Mouse (Mus musculus) common myeloid progenitor, adult 5-6 weeks (primary cell): Measurements from ENCODE around the gene Tet3. TPM values are rescaled to one million over a fixed set of nuclear protein-coding genes. Genes with fewer than 3 reads are reported as not detected.

Experiments
- ATAC-seq: replicated peaks from 2 replicates; pipeline ENCODE4 v1.8.0; 2016; ENCODE audit warnings: low read depth, mild to moderate bottlenecking, moderate TSS enrichment, inconsistent platforms; ENCODE audit not compliant: poor library complexity, severe bottlenecking
- total RNA-seq: library from RNA; stranded (forward); fragments of 200-1000, 187-1606 nt; gene quantifications from 2 replicates; pipeline ENCODE4 v1.2.3, GENCODE M21; 2017

The Tet3 gene
- total RNA-seq, 1 experiment from 2014 or later, result 24.2 TPM

DNA sequence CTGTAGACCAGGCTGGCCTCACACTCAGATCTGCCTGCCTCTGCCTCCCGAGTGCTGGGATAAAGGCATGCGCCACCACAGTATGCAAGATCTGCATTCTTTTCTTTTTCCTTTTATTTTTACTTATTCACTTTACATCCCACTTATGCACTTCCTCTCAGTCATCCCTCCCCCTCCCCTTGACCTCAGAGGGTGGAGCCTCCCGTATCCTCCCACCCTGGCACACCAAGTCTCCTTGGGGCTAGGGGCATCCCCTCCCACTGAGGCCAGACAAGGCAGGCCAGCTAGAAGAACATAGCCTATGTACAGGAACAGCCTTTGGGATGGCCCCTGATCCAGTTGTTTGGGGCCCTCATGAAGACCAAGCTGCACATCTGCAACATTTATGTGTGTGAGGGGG lies 41.4 kb downstream of the Tet3 start:
- ATAC-seq, result peak; percentile 29; the same call in 1 of the 2 replicates

DNA sequence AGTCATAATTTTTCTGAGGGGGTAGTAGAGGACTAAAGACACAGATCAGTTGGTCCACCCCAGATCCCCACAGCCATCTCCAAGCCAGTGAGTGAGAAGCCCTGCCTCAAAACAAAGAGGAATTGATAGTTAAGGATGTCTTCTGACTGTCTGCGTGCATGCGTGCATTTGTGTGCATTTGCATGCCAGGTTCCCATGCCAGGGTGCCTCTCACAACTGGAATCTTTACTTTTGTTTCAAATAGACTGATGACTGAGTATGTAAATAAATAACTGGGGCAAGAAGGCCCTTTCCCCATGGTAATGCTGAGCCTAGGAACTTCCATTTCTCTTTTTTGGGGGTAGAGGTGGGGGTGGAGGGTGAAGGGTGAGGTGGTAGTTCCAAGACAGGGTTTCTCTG lies 41.8 kb downstream of the Tet3 start:
- ATAC-seq, result no peak

DNA sequence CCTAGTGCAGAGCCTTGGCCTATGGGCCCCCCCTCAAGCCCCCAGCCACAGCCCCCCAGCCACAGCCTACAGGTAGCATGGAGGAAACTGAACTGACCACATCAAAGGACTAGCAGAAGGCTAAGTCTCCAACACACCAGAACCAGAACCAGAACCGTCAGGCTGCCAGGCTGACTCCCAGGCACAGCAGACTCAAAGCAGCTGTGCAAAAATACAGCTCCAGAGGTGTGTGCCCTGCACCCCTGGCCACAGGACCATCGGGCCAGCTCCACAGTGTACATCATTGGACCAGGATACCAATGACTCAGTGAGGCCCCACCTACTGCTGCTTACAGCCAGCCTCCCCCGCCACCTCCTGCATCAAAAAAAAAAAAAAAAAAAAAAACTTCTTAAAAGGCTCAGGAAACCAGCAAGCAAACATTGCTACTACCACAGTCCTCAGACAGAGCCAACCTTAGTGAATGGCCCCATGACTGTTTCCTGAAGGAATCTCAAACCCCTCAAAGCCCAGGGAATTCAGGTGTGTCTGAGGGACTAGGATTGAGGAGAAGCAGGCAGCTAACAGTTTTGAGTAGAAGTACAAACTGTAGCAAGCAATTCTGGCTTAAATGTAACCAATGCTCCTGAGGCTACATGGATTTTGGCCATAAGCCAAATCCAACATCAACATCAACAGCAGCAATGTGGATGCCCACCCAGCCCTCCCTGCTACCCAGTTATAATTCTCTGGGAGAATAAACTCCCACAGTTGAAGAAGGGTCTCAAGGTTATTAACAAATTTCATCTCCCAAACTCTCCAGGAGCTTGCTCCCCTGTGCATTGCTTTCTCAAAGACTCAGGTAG lies 42.4 kb downstream of the Tet3 start:
- no peak for ATAC-seq

DNA sequence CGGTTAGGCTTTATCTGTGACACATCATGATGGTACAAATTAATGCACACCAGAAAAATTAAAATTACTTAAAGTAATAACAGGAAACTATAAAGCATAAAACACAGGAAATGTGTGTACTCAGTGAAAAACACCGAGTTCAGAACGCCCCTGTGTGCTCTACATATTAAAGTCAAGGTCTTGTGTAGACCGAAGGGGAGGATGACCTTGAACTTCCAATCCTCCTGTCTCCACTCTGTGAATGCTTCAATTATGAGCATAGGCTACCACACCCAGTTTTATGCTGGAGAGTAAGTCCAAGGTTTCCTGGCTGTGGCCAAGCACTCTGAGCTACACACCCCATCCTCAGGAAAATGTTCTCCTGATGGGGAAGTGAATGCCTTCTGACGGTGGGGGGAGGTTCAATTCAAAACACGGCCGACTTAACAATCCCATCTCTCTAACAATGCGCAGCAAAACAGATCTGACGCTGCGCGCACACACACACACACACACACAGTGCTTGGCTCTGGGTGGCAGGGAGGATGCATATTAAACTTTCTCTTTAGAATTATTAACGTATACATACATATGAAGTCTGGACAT lies 43.4 kb downstream of the Tet3 start:
- ATAC-seq, result no peak

DNA sequence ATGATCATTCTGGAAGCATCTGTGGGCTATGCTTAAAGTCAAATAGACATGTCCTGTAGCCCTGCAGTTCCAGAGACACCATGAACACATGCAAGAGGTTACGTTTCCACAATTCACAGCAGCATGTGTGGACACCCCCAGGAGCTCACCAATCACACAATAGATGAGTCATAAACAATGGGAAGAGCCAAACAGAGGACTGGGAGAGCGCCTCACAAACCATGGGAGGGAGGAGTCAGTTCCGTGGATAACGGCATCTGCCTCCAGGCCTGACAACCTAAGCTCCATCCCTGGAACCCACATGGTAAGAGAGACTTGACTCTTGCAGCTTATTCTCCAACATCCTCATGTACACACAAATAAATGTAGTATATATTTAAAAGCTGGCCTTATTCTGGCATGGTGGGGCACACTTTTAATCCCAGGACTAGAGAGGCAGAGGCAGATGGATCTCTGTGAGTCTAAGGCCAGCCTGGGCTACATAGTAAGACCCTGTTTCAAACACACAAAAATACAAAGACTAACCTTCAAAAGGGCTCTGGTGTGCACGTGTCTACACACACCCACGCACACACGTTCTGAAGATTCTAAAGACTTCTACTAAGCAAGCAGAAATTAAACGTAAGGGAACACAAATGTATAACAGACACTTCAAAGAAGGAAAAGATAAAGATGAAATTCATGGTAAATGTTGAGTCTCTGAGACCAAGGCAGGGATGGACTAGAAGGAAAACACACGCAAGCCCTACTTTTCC lies 44.1 kb downstream of the Tet3 start:
- ATAC-seq, result no peak

DNA sequence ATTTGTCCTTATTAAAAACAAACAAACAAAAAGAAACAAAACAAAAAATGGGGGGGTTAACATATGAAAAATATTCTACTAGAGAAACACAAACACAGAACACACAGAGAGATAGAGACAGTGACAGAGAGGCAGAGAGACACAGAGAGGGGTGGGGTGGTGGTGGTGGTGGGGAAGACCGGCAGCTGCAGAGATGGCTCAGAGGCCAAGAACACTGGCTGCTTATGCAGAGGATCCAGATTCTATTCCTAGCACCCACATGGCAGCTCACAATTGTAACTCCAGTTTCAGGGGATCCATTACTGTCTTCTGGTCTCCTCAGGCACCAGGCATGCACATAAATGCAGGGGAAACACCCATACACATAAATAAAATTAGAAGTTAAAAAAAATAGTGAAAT lies 45.2 kb downstream of the Tet3 start:
- ATAC-seq, result no peak

DNA sequence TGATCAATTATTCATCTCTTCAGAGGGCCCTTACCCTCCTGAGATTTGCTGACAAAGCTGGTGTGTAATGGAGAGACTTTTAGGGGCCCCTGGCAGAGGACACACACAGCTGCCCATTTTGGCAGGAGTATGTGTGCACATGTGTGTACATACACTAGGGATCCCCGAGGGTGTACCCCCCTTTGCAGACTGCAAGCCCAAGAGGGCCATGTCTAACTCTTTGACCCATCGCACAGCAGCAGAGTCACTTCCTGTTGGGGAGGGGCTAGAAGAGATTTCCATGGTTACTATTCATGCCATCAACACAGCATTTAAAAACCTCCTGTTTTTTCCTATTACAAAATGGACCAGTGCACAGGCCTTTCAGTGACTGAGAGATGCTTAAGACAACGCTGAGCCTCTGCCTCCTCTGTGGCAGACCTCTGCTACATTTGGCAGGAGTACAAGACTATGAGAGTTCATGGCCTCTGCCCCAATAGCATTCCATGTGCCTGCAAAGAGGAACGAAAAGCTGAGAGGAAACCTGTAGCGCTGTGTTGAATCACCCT lies 46.0 kb downstream of the Tet3 start:
- ATAC-seq, result peak; percentile 53

DNA sequence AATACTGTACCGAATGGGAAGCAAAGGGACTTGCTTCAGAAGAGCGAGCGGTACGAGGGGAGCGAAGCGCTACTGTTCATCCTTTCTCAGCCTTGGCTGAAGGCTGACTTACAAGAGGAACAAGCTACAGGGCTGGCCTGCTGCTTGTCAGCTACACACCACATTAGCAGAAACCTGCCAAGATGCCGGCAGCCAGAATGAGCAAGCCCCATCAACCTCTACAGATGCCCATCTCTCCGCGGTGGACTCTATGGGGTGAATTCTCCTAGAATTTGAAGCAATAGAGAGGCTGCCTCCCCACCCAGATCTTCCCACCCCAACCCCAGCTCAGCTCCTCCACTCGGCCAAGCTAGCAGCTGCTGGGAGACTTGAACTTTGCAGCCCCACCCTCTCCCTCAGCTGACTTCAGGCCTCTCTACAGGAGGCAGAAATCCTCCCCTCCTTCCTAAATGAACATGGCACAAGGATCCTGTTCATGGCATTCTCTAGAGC lies 46.5 kb downstream of the Tet3 start:
- ATAC-seq, result no peak

DNA sequence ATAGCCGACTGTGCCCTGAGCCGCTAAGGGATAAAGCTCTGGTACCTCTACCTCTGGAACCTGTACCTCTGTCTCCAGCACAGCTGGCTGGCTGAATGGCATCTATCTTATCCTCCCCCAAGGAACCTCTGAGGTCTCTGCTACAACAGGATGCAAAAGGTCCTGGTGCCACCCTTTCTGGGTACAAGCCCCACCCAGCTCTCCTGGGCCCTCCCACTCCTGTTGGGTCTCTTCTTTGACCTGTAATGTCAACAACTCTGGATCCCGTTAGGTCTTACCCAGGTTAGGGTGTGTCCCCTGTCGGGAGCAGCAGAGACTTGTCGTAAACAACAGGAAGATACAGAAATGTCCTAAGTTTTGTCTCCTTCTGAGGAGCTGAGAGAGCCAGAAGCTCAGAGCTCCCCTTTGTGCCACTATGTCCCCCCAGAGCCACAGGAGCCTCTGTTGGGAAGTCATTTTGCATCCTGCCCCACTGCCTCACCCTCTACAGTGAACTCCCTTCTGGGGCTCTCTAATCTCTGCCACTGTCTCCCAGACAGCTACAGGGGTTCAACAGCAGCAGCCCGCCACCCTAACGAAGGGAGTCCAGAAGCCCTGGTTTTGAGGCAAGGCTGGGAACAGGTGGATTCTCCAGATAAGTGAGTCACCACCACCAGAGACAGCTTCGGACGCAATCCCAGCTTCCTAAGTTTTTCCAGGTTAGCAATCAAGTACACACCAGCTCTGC lies 47.1 kb downstream of the Tet3 start:
- ATAC-seq, result no peak

DNA sequence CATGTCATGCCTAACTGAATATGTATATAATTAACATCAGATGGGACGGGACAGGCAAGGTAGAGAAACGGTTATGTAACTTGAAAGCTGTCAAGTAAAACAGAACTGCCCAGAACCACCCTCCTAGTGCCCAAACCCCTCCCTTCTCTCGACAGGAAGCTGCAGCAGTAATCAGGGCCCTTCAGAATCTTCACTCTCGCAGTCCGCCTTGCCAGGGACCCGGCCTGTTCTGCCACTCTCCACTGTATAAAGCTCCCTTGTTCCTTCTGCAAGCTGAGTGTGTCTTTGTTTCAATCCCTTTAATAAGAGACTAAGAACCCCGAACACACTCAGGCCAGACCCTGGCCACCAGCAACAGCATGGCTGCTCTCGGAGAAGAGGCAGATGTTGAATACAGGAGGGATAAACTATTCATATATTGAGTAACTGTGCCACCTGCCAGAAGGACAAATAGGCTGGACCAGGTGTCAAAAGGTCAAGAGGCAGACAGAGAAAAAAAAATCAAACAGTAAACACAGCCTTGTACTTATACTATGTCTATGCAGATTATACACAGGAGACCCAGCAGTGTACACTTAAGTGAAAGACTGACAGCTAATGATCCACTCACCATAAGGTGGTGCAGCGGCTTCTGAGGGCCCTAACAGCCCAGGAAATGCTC lies 48.7 kb downstream of the Tet3 start:
- ATAC-seq, result peak; percentile 53

DNA sequence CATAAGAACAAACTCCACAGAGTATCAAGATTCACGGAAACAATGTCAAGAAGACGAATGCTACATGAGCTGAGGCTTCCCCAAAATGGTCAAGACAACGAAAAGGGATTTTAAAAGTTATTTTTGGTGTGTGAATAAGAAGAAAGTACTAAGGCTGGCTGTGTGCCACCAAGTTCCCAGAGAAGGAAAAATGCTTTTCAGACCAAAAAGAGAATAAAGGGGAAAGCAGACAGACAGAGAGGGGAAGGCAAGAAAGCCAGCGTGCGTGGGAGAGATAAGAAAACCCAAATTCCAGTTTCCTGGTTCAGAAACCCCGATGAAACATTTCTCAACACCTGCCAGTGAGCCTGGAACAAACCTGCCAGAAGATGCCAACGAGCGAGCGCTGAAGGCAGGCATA lies 50.4 kb downstream of the Tet3 start:
- no peak for ATAC-seq

DNA sequence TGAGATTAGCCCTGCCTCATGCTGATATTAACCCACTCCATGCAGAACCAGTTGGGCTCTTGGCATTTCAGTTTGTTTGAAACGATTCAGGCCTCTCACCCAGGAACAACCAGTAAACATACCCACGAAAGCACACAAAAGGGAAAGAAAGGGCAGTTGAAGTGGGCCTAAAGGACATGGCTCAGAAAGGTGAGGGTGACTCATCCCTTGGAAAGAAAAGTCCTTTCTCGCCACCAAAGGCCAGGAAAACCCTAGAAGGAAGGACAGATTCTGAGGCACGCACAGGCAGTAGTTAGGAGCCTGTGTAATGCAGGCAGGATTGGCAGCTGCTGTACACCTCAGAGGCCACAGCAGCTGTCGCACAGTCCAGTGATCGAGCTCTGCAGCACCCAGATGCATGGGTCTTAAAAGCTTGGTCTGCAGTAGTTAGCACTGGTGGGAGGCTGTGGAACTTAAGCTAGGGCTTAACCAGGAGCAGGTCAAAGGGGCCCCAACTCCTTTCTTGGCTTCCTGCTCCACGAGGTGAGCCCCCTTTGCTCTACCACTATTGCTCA lies 53.3 kb downstream of the Tet3 start:
- ATAC-seq, result no peak

DNA sequence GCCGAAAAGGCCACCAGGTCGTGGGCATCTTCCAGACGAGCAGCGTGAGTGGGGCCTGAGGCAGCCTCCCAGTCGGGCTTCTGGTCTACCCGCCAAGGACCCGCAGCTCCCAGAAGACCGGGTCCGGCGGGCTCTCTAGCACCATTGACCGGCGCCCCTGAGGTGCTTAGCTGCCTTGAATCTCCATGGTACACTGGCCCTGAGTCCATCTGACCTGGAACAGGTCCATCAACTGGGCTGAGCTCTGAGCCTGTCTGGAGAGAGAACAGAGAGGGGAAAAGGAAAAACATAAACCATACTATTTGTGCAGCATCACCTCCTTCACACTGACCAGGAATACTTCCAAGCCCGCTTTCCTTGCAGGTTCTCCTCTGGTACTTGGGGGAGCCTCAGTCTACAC lies 54.3 kb downstream of the Tet3 start:
- no peak for ATAC-seq

DNA sequence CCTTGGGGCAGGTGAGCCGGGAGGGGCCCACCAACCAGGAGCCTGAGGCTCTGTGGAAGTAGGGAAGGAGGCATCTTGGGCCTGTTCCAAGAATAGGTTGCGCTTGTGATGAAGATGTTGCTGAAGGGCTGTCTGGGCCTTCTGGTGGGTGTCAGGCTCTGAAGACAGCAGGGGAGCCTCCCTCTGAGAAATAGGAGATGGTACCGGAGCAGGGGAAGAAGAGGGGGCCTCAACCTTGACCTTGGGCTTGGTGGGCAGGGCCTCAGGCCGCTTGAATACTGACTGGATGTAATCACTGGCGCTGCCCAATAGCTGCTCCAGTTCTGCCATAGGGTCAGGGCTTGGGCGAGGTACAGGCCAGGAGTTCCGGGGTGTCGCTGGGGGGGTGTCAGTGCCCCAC lies 55.4 kb downstream of the Tet3 start:
- ATAC-seq, result no peak

DNA sequence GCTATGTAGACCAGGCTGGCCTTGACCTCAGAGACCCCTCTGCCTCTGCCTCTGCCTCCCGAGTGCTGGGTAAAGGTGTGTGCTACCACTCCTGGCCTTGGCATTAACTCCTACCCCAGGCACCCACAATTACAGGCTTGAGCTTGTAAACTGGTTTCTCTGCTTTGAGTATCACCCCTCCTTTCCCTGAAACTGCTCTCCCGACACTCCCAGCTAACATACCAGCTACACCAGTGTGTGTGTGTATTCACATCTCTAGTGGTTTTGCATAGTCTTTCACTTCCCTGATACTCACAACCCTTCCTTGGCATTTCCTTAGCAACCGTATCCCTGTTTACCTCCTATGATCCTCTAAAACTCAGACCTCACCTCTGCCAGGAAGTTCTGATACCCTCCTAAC lies 59.1 kb downstream of the Tet3 start:
- ATAC-seq, result no peak

DNA sequence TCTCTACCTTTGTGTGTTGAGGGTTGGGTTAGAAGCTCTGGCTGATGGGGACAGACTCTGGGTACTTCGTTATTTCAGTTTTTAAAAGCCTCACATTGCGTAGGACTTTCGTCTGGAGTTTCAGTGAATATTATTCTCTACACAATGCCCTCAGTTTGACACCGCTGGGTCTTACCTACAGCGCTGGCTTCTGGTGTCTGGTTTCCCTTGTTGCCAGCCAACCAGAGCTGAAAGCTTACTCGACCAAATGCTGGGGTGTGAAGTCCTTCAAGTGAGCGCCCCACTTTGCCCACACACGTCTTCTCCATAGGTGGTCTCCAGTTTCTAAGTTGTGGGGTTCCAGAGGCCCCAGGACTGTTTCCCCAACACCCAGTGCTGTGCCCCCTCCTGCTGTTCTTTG lies 61.2 kb downstream of the Tet3 start:
- no peak for ATAC-seq

DNA sequence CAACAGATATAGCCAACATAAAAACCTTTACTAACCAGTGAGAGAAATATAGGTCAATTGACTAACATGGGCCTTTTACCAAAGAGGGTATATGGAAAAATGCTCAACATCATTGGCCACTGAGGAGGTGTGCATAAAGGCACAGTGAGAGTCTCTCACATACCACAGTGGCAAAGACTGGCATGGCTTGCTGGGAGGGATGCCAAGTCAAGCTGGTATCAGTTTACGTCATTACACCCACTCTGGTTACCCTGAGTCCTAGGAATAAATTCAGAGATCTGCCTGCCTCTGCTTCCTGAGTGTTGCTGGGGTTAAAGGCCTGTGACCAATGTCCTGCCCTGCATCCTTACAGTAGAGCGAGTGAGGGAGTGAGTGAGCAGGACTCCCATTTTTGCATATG lies 62.2 kb downstream of the Tet3 start:
- no peak for ATAC-seq

DNA sequence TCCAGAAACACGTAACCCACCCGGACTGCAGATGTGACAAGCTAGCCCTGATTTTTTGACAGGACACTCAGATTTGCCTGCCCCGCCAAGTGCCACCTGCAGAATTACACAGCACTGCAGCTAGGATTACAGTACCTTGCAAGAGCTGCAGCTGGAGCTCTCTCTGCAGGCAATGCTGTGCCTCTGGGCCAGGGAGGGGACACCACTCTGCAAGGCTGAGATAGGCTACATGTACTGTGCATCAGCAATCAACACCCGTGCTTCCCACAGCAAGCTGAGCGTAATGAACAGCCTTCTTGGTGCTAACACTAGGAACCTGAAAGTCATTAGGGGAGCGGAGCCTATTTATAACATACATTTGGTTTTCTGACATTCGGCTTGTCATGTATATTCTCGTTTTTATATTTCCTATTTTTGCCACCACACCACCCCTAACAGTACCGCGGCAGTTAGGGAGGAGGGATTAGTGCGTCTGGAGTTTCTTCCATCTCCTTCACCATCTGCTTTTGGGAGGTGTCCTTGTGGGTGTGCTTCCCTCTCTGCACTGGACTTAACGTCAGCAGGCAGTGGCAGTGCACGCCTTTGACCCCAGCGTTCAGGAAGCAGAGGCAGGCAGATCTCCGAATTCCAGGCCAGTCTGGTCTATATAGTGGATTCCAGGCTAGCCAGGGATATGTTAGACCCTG lies 63.2 kb downstream of the Tet3 start:
- ATAC-seq, result peak; percentile 67; the same call in 1 of the 2 replicates

DNA sequence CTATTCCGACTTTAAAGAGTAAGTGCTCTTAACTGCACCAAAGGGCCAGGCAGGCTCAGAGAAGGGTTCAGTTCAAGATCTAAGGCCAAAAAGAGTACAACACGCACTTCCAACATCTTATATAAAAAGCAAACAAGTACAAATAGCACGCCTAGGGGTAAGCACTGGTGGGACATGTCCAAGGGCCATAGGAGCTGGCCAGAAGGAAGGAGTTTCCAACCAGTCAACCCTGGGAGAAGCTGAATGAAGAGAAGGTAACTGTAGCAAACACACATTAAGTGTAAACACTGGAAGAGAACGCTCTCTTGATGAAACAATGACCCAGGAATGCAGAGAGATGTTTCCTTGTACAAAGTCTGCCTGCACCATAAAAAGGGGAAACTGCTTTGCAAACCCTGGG lies 64.8 kb downstream of the Tet3 start:
- ATAC-seq, result no peak
